Mouse (Mus musculus) brown adipose tissue, adult 24 weeks (tissue): Measurements from ENCODE around the gene Gkn3. TPM values are rescaled to one million over a fixed set of nuclear protein-coding genes. Genes with fewer than 3 reads are reported as not detected.

Source experiments
- H3K27ac ChIP-seq: fragments of 200-500 bp; replicated peaks from 2 replicates; pipeline ENCODE4 v1.5.1; 2012; ENCODE audit warnings: low read depth, mild to moderate bottlenecking, low read length
- H3K4me1 ChIP-seq: fragments of 200-500 bp; 2 replicates; pipeline ENCODE4 v1.6.1; 2012; ENCODE audit warnings: low read length, mixed read lengths; ENCODE audit not compliant: control insufficient read depth, insufficient read depth, insufficient read length
- H3K4me3 ChIP-seq: fragments of 200-500 bp; 2 replicates; pipeline ENCODE4 v1.5.1; 2012; ENCODE audit warnings: low read depth, mild to moderate bottlenecking, low read length, moderate library complexity; ENCODE audit not compliant: insufficient read depth
- polyA plus RNA-seq: library from polyadenylated mRNA; stranded (reverse); fragments of >200 nt; gene quantifications from 2 replicates; pipeline ENCODE4 v1.2.4, GENCODE M21; 2012; ENCODE audit not compliant: missing spikeins, insufficient read depth, insufficient read length

The Gkn3 gene
- polyA plus RNA-seq, 1 experiment = 2.9 TPM

GRCm38 (mm10) chr6:87389455-87389989, 787 bp upstream of the Gkn3 start:
- H3K4me1 ChIP-seq = no peaks in the 10 kb centered on the region
- no peak overlapping the region for H3K27ac ChIP-seq
- no peak overlapping the region for H3K4me3 ChIP-seq

- Histone ChIP-seq H3K27ac (no peak overlapping the region), H3K4me1 (no peaks in the 10 kb centered on the region), H3K4me3 (no peak overlapping the region)
Measured at GRCm38 (mm10) chr6:87386681-87387080, 2.1 kb downstream of the Gkn3 start.

GRCm38 (mm10) chr6:87386203-87386602, 2.5 kb downstream of the Gkn3 start:
- Histone ChIP-seq H3K4me3 (no peak overlapping the region), H3K27ac (no peak overlapping the region), H3K4me1 (no peaks in the 10 kb centered on the region)

DNA sequence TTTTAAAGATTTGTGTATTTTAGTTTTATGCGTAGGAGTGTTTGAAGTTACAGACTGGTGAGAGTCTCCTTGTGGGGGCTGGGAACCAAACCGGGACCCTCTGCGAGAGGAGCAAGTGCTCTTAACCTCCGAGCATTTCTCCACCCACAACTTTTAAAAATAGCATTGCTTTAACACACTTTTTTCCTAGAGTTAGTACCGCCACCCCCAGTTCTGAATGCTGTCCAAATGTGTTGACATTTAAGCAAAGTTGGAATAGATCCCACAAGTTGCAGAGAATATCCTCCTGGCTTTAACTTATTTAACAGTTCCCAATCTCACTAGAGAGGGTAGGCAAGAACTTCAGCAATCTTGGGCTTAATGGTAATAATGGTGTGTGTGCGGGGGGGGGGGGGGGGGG, 4.0 kb downstream of the Gkn3 start:
- no peak overlapping the region for H3K27ac ChIP-seq
- no peaks in the 10 kb centered on the region for H3K4me1 ChIP-seq
- H3K4me3 ChIP-seq = no peak overlapping the region

DNA sequence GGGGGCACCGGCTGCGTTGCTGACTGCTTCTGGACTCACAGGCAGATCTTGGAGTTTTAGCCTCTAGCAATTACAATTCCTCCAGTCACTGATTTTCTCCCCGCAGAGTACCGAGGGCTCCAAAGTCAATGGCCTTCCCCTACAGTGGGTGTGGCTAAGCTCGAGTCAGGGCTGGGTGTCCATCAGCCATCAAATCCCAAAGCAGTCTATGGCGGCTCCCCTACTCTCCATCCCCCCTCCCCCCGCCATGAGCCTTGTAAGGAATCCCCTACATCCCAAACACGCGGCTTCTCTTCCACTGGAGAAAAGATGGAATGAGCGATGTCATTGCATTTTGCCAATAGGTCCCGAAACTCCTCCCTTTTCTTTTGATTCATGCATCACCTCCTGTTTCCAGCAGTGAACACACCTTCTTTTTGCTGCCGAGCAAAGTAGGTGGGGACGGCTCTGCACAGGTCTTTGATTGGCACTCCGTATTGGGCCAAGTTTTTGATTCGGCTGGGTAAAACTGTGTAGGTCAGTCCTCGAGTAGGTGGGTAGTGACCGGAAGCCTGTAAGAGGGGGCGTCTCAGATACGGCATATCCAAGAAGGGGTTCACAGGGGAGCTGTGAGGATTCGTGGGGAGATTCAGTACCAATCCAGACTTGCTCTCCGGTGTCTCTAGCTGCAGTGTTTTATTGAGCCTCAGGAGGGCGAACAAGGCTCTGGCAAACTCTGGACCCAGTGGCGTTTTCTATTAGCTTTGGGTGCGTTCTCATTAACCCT, 4.6 kb downstream of the Gkn3 start:
- Histone ChIP-seq H3K4me3 (no peak overlapping the region), H3K4me1 (no peaks in the 10 kb centered on the region), H3K27ac (no peak overlapping the region)

GRCm38 (mm10) chr6:87373057-87373456, 15.7 kb downstream of the Gkn3 start, which contains the start of gene Gkn2:
Gene Gkn2 (plus strand): TSS chr6:87373357.
- Histone ChIP-seq H3K4me3 (no peak within 1 kb of the TSS), H3K4me1 (no peaks in the 10 kb centered on the region), H3K27ac (no peak within 1 kb of the TSS)

DNA sequence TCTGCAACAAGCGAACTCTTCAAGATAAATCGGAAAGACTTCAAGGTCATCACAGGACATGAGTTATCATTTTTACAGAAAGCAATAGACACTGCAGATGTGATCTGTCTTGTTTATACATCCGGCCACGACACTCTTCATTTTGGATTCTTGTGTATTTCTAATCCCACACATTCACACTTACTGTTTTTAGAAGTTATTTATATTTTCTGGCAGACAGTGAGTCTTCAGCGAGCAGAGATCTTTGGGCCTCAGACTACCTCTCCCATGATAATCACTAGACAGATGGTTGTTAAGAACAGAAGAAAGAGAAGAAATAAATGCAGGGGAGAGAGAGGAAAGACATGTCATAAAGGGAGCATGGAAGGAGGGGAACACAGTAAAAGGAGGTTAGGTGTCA, 19.5 kb downstream of the Gkn3 start:
- Histone ChIP-seq H3K4me3 (no peak overlapping the region), H3K4me1 (no peaks in the 10 kb centered on the region), H3K27ac (no peak overlapping the region)

DNA sequence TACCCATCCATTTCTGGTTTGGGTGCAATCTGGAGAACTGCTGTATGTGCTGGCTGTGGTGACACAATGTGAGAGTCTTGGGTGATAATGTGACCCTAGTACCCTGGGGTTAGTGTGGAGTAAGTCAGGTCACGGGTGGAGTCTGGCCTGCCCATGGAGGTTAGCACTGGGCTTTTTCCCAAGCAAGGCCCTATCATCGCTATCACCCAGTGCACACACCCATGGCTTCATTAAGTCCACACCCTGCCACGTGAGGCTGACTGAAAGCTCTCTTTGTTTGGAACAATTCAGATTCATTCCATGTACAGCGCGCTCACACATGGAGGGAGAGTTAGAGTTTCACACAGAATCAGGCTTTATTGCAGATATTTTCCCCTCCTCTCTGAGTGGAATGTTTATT, 34.3 kb downstream of the Gkn3 start:
- H3K4me1 ChIP-seq = no peaks in the 10 kb centered on the region
- no peak overlapping the region for H3K27ac ChIP-seq
- H3K4me3 ChIP-seq = no peak overlapping the region

GRCm38 (mm10) chr6:87350829-87351228, 37.9 kb downstream of the Gkn3 start, which contains the start of gene Gkn1:
Gene Gkn1 (minus strand): TSS chr6:87350942.
- no peaks in the 10 kb centered on the region for H3K4me1 ChIP-seq
- no peak within 1 kb of the TSS for H3K4me3 ChIP-seq
- no peak within 1 kb of the TSS for H3K27ac ChIP-seq

- H3K4me1 ChIP-seq = no peaks in the 10 kb centered on the region
- H3K4me3 ChIP-seq = no peak overlapping the region
- no peak overlapping the region for H3K27ac ChIP-seq
Measured at GRCm38 (mm10) chr6:87335935-87336295, 52.8 kb downstream of the Gkn3 start.

- H3K4me3 ChIP-seq = peak within 1 kb of the TSS; percentile 65
- no peaks in the 10 kb centered on the region for H3K4me1 ChIP-seq
- H3K27ac ChIP-seq = peak within 1 kb of the TSS; percentile 41; the same call in 1 of the 2 replicates
Measured at GRCm38 (mm10) chr6:87335091-87335934, 53.4 kb downstream of the Gkn3 start, which contains the start of gene Antxr1. Gene Antxr1 (minus strand): TSS chr6:87335821.

DNA sequence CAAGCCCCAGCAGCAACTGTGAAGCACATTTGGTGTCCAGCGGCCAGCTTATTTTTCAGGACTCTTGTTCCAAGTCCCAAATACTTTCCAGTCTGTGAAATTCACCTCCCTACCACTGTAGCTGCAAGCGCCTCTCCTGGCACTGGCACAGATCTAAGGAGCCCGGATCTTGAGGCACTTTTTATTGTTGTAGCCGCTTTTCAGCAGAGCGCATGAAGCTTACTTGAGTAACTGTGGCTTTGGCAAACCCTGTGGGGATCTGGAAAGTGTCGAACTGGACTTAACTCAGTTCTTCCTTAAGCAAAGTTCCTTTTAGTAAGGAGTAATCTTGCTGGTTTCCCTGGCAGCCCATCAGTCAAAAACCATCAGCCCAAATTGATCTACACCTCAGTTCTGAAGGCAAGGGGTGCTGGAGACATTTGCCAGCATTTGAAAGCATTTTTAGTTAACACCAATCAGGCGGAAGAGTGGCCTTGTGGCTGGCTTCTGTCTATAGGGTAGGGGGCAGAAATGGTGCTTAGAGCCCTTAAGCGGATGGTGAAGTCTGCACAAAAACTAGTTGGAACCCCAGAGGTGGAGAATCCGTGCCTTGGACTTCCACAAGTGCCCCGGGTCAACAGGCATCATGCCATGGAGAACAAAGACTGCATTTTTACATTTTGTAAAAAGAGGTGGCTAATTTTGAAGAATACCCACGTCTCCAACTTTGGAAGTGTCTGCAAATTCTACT, 54.2 kb downstream of the Gkn3 start:
- H3K4me3 ChIP-seq = peak overlapping the region; percentile 65
- H3K27ac ChIP-seq = no peak overlapping the region
- H3K4me1 ChIP-seq = no peaks in the 10 kb centered on the region
